Mouse (Mus musculus) neural tube, embryonic 12.5 days (tissue): Measurements from ENCODE around the gene Itgae. TPM values are rescaled to one million over a fixed set of nuclear protein-coding genes. Genes with fewer than 3 reads are reported as not detected.

Experiments used
- ATAC-seq: fragments of 200-750 bp; cut with Nextera tagmentation; 2 replicates; pipeline ENCODE4 v1.8.0; 2017; ENCODE audit warnings: low read depth, mild to moderate bottlenecking, moderate TSS enrichment, moderate library complexity; ENCODE audit not compliant: low FRiP score
- H3K27ac ChIP-seq: fragments of 300-500 bp; sonication (generic); 2 replicates; pipeline ENCODE4 v1.5.1; 2016
- H3K27me3 ChIP-seq: fragments of 300-500 bp; sonication (generic); replicated peaks from 2 replicates; pipeline ENCODE4 v1.6.1; 2016; ENCODE audit warnings: mild to moderate bottlenecking
- H3K36me3 ChIP-seq: fragments of 300-500 bp; sonication (generic); 2 replicates; pipeline ENCODE4 v1.6.1; 2016; ENCODE audit warnings: mild to moderate bottlenecking
- H3K4me1 ChIP-seq: fragments of 300-500 bp; sonication (generic); 2 replicates; pipeline ENCODE4 v1.6.1; 2016
- H3K4me2 ChIP-seq: fragments of 300-500 bp; sonication (generic); replicated peaks from 2 replicates; pipeline ENCODE4 v1.6.1; 2016; ENCODE audit warnings: mild to moderate bottlenecking
- H3K4me3 ChIP-seq: fragments of 300-500 bp; sonication (generic); 2 replicates; pipeline ENCODE4 v1.5.1; 2016
- H3K9ac ChIP-seq: fragments of 300-500 bp; sonication (generic); 2 replicates; pipeline ENCODE4 v1.6.1; 2016; ENCODE audit warnings: mild to moderate bottlenecking
- H3K9me3 ChIP-seq: fragments of 300-500 bp; sonication (generic); 2 replicates; pipeline ENCODE4 v1.6.1; 2016; ENCODE audit warnings: mild to moderate bottlenecking
- WGBS: fragments of 180-500 bp; shearing (Covaris S2); methylation state at CpG from one replicate; pipeline ENCODE4 v1.1.7; 2016; 5-methylcytosine and 5-hydroxymethylcytosine counted together
- polyA plus RNA-seq: library from polyadenylated mRNA; unstranded; fragments of >200 nt; fragmentation: Nextera tagmentation; extraction: Ambion mirVana; gene quantifications from 2 replicates; pipeline ENCODE4 v1.2.1, GENCODE M21; 2016

Gene Itgae
- polyA plus RNA-seq, 1 experiment from 2014 or later = 0.34 TPM

DNA sequence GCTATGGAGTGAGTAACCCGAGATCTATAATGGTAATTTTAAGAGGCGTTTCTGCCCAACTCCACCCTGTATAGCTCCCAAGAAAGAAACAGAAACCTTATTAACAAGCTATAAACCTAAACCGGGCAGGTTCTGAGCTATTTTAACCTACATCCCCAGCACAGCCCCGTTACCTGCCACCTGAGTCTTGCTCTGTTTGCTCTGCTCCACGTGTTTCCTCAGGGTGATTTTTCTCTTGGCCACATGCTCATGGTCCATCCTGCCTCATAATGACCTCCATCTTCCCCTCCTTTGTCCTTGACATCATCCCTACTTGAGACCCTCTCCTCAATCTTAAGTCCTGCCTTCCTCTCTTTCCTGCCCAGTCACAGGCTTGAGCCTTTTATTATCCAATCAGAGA lies 43.8 kb downstream of the Itgae start:
- Histone ChIP-seq H3K36me3 (peaks cover 24% of the 10 kb centered on the region), H3K9ac (no peak overlapping the region), H3K9me3 (no peaks in the 10 kb centered on the region), H3K4me1 (peaks cover 27% of the 10 kb centered on the region), H3K27me3 (no peaks in the 10 kb centered on the region), H3K27ac (no peak overlapping the region), H3K4me3 (no peak overlapping the region), H3K4me2 (peak overlapping the region; percentile 30)
- WGBS = 91% methylated on average over 5 of the region's 5 CpGs
- no peak for ATAC-seq

DNA sequence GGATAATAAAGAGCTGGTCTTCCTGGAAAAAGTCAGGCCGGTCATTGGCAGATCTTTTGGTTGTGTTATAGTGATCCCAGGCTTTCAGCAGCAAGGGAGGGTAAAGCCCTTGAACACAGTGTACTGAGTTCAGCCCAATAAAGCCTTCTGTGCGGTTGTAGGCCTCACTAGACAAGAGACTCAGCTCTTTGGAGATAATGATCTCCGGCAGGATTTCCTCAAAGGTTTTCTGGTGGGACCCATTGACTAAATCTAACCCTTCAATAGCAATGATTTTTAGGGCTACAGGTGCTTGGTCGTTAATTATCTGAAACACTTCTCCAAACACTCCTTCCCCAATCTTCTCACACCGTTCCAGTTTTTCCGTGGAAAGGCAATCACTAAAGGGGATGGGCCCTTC lies 46.2 kb downstream of the Itgae start:
- 63% methylated on average over 6 of the region's 6 CpGs for WGBS
- Histone ChIP-seq H3K27me3 (no peaks in the 10 kb centered on the region), H3K36me3 (peaks cover 24% of the 10 kb centered on the region), H3K4me3 (peak overlapping the region; percentile 82; the same call in 1 of the 2 replicates), H3K9me3 (no peaks in the 10 kb centered on the region), H3K9ac (0 out of 2 replicates have a peak overlapping the region, but pooled peaks have one; percentile 10), H3K4me2 (peak overlapping the region; percentile 85), H3K4me1 (peaks cover 27% of the 10 kb centered on the region), H3K27ac (no peak overlapping the region)
- ATAC-seq = no peak

DNA sequence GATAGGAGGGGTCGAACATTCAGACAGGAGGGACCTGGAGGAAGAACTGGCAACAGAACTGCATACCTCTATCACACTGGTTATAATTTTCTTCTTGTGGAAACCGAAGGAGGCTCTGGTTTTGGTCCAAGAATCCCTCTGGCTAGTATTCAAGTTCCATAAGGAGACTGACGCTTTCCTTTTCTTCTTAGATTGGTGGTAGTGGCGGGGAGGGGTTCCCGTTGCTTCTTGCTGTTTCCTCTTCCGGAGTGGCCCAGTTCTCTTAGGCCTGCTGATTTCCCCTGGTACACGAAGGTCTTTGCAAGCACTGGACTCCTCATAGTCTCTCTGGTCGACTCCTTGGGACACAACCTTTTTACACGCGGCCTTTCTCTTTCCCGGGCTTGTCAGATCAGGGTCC lies 46.7 kb downstream of the Itgae start:
- Histone ChIP-seq H3K27ac (no peak overlapping the region), H3K9ac (peak overlapping the region; percentile 78), H3K4me3 (peak overlapping the region; percentile 82), H3K4me1 (peaks cover 27% of the 10 kb centered on the region), H3K27me3 (no peaks in the 10 kb centered on the region), H3K36me3 (peaks cover 24% of the 10 kb centered on the region), H3K9me3 (no peaks in the 10 kb centered on the region), H3K4me2 (peak overlapping the region; percentile 85)
- 44% methylated on average over 11 of the region's 11 CpGs for WGBS
- ATAC-seq = no peak

DNA sequence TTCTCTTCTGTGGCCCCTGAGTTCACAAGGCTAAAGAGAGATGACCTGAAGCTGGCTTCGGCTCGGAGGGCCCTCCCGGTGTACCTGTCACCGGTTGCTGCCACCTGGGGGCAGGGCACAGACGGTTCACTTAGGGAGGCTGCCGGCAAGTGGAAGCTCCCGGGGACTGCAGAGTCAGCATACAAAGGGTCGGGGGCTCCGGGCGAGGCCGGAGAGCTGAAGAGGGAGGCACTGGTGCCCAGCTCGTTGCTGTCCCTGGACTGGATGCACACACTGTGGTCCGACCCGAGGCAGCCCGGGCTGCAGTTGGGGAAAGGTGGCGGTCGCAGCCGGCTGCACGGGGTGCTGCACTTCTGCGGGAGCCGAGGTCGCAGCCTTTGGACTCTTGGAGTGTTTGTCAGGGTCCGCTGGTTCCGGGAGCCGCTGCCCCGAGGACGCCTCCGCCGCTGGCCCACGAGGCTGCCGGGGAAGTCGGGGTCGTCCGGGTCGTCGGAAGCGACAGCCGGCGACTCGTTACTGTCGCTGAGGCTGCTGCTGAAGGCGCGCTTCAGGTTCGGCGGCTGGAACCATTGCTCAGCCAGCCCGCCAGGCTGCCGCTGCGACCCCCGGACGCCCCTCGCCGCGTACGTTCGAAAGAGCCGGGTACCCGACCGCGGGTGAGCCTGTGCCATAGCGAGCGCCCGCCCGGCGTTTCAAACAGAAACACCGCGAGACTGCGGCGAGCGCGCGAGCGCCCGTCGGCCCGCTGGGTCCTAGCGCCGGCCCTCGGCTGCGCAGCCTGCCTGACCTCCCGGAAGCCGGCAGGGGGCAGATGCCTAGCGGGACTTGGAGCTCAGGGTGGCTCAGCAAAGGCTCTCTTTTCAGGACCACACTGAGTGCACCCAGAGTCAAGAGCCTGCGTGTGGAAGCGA lies 47.5 kb downstream of the Itgae start, which contains the start of gene Haspin:
Gene Haspin, minus strand, starts transcription at position 704 of the 911 bp plus-strand sequence.
- Histone ChIP-seq H3K4me1 (peaks cover 27% of the 10 kb centered on the region), H3K4me3 (peak within 1 kb of the TSS; percentile 82), H3K27ac (no peak within 1 kb of the TSS), H3K4me2 (peak within 1 kb of the TSS; percentile 85), H3K36me3 (peaks cover 16% of the 10 kb centered on the region), H3K9ac (peak within 1 kb of the TSS; percentile 78), H3K9me3 (no peaks in the 10 kb centered on the region), H3K27me3 (no peaks in the 10 kb centered on the region)
- peak; percentile 91 for ATAC-seq
- under 1% methylated on average over 84 of the region's 84 CpGs for WGBS

DNA sequence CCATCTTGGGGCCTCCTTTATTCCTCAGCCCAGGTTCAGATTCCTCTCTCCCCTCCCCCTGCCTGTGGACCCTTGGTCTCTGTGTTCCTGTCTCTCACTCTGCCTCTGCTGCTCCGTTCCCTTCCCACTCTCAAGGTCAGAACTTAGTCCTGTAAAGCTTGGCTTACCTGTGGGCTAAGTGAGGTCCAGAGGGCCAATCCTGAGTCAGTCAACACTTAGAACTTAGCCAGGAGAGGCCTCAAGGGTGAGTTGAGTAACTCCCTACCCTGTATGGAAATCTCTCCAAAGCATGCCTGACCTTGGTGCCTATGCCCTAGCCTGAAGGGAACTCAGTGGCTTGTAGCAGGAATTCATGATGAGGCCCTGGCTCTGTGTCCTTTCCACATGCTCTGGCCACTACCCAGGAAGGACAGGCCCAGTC lies 53.9 kb downstream of the Itgae start:
- H3K27ac ChIP-seq = no peak overlapping the region
- ATAC-seq = no peak
- no peak overlapping the region for H3K4me2 ChIP-seq
- H3K4me3 ChIP-seq = no peak overlapping the region
- H3K27me3 ChIP-seq = no peaks in the 10 kb centered on the region
- H3K4me1 ChIP-seq = no peaks in the 10 kb centered on the region
- H3K36me3 ChIP-seq = no peaks in the 10 kb centered on the region
- 86% methylated on average over 1 of the region's 1 CpGs for WGBS
- H3K9me3 ChIP-seq = no peaks in the 10 kb centered on the region
- H3K9ac ChIP-seq = no peak overlapping the region

DNA sequence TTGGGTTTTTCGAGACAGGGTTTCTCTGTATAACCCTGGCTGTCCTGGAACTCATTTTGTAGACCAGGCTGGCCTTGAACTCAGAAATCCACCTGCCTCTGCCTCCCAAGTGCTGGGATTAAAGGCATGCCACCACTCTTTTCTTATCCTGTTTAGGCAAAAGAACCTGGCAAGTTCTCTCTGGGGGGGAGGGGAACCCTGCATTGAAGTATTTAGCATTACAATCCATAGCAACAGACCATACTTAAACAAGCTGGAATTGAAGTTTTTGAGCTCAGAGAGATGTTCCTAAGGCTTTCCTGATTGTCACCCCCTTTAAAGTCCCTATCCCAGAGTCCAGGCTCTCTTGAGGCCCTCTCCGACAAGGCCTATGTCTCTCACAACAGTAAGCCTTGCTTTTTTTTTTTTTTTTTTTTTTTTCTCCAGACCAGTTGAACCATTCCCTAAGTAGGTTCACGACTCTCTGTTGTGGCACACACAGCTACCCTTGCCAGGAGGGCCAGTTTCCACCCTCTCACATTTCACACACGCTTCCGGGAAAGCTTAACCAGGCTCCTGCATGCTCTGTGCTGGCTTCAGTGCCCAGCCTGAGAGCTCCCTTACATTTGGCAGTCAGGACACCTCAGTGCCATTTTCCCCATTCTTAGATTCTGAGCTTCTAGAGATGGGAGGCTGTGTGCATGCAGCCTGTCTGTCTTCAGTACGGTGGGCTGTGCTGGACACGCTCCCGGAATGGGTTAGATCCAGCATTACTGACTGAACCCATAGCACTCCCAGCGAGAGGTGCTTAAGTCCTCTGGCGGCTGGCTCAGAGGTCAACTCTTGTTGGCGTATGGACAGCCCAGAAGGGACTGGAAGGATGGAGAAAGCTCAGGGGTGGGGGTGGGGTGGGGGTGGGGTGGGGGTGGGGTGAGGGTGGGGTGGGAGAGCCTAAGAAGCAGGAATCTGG lies 55.9 kb downstream of the Itgae start:
- H3K4me1 ChIP-seq = no peaks in the 10 kb centered on the region
- H3K4me2 ChIP-seq = no peak overlapping the region
- H3K36me3 ChIP-seq = no peaks in the 10 kb centered on the region
- no peaks in the 10 kb centered on the region for H3K27me3 ChIP-seq
- H3K9me3 ChIP-seq = no peaks in the 10 kb centered on the region
- WGBS = 71% methylated on average over 11 of the region's 11 CpGs
- H3K9ac ChIP-seq = no peak overlapping the region
- ATAC-seq = no peak
- H3K4me3 ChIP-seq = no peak overlapping the region
- H3K27ac ChIP-seq = no peak overlapping the region

DNA sequence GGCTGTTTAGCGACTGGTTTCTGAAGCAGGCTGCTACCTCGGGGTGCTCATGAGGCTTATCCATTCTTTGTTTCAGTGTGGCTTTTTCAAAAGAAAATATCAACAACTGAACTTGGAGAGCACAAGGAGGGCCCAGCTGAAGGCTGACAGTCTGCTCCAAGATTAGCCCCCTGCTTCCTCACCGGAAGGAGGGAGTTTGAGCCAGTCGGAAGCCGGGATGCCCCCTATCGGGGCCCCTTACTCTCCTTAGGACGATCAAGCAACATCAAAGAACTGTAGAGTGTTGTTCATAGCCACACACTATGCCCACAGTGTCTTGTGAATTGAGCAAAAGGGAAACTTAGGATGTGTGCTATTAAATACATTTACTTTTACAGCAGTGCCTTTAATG lies 56.6 kb downstream of the Itgae start:
- no peak overlapping the region for H3K27ac ChIP-seq
- no peak overlapping the region for H3K4me3 ChIP-seq
- no peaks in the 10 kb centered on the region for H3K9me3 ChIP-seq
- no peaks in the 10 kb centered on the region for H3K4me1 ChIP-seq
- 66% methylated on average over 7 of the region's 7 CpGs for WGBS
- ATAC-seq = no peak
- H3K4me2 ChIP-seq = no peak overlapping the region
- no peaks in the 10 kb centered on the region for H3K27me3 ChIP-seq
- H3K9ac ChIP-seq = no peak overlapping the region
- no peaks in the 10 kb centered on the region for H3K36me3 ChIP-seq

DNA sequence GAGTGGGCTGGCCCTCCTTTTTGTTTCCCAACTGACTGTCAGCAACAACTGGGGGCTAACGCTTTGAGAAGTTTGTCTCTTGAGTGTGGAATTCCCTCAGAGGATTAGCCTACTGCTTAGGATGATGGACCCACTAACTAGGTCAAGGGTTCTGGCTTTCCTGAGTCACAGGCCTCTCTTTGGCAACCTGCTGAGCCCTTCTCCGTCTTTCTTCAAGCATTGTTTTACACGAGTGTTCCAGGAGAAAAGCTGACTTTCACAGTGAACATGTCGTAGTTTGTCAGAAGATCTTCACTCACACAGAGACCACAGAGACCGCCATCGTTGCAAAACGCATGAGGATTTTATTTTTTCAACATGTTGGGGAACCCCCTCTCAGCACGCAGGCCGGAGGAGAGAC lies 57.8 kb downstream of the Itgae start:
- no peaks in the 10 kb centered on the region for H3K4me1 ChIP-seq
- no peak overlapping the region for H3K9ac ChIP-seq
- H3K4me3 ChIP-seq = no peak overlapping the region
- H3K4me2 ChIP-seq = no peak overlapping the region
- 79% methylated on average over 9 of the region's 9 CpGs for WGBS
- H3K27me3 ChIP-seq = no peaks in the 10 kb centered on the region
- H3K27ac ChIP-seq = no peak overlapping the region
- no peaks in the 10 kb centered on the region for H3K36me3 ChIP-seq
- ATAC-seq = no peak
- H3K9me3 ChIP-seq = no peaks in the 10 kb centered on the region

DNA sequence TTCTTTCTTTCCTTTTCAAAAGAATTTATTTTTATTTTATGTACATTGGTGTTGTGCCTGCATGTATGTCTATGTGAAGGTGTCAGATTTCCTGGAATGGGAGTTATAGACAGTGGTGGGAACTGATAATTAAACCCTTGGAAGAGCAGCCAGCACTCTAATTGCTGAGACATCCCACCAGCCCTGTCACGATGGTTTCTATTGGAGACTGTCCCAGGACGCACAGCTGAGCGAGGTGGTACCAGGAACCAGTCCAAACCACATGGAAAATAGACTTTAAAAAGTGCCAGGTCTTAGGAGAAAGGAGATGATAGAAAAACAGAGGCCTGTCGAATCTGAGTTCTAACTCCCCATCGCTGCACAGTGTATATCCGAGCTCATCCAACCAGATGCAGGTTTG lies 64.7 kb downstream of the Itgae start:
- ATAC-seq = no peak

DNA sequence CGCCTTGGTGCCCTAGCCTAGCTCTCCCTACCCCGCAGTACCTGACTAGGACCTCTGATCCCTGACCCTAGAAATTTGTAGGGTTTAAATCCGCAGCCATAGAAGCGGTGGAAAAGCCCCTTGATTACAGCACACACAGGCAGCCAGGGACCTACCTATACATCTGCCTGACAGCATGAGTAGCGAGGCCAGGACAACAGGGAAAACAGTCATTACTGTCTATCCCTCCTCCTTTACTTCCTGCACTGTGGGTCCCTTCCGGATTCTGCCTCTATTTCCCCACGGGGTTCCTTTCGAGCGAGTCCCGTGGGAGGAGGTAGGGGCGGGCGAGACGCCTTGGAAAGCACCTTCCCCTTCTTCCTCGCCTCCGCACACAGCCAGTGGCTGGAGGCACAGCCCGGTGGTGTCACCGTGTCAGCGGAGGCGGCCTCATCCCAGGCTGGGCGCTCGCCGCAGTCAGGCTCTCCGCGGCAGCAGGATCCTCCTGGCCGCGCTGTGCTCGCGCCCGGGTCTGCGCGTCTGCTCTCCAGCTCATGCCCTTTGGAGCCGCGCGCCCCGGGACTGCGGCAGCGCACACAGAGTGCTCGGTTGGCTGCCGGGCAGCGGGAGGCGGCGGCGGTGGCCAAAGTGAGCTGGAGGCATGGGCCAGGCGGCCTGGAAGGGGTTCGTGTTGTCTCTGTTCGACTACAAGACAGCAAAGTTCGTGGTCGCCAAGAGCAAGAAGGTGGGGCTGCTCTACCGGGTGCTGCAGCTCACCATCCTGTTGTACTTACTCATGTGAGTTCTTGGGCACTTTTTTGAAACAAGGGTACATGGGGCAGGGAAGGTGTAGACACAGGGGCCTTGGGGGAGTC lies 69.8 kb downstream of the Itgae start, which contains the start of gene P2rx5:
Gene P2rx5, plus strand, starts transcription at position 465 of the 854 bp plus-strand sequence.
- no peaks in the 10 kb centered on the region for H3K9me3 ChIP-seq
- H3K4me2 ChIP-seq = peak within 1 kb of the TSS; percentile 75
- H3K4me3 ChIP-seq = peak within 1 kb of the TSS; percentile 36
- 0 out of 2 replicates have a peak, but pooled peaks cover 4% of the 10 kb centered on the region for H3K4me1 ChIP-seq
- H3K27me3 ChIP-seq = peaks cover 23% of the 10 kb centered on the region
- peak within 1 kb of the TSS; percentile 45 for H3K9ac ChIP-seq
- H3K27ac ChIP-seq = no peak within 1 kb of the TSS
- ATAC-seq = 0 out of 2 replicates have a peak, but pooled peaks have one; percentile 48
- WGBS = 2% methylated on average over 49 of the region's 49 CpGs
- no peaks in the 10 kb centered on the region for H3K36me3 ChIP-seq

More for the DNA sequence above, 64.7 kb downstream of the Itgae start:
- Histone ChIP-seq H3K9ac (no peak overlapping the region), H3K4me3 (no peak overlapping the region), H3K27ac (no peak overlapping the region), H3K4me1 (no peaks in the 10 kb centered on the region), H3K36me3 (no peaks in the 10 kb centered on the region), H3K9me3 (no peaks in the 10 kb centered on the region), H3K27me3 (peaks cover 8% of the 10 kb centered on the region), H3K4me2 (no peak overlapping the region)
- 80% methylated on average over 6 of the region's 6 CpGs for WGBS

DNA sequence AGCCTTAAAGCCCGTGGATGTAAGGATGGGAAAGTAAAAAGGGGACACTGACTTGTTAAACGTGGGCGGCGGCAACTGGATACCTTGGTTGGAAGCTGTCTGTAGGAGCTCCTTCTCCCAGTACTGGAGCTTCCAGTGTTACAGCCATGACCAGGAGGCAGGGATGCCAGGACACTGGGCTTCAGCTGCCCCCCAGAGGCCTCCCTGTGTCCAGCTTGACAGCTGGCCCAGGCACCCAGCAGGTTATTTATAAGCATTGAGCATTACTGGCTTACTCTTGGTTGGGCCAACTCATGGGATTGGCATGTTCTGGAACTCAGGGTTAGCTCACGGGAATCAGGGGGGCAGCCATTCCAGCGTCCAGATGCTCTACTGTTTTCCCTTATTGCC lies 70.4 kb downstream of the Itgae start:
- Histone ChIP-seq H3K27ac (no peak overlapping the region), H3K4me1 (0 out of 2 replicates have a peak, but pooled peaks cover 4% of the 10 kb centered on the region), H3K27me3 (peaks cover 23% of the 10 kb centered on the region), H3K36me3 (no peaks in the 10 kb centered on the region), H3K9me3 (no peaks in the 10 kb centered on the region), H3K9ac (no peak overlapping the region), H3K4me3 (no peak overlapping the region), H3K4me2 (peak overlapping the region; percentile 75)
- whole genome bisulfite sequencing = 22% methylated on average over 6 of the region's 6 CpGs
- ATAC-seq = no peak
